Mouse (Mus musculus) liver, adult 2 months (tissue): Measurements from ENCODE around the gene Spata31d1a.

Experiments used
- CTCF ChIP-seq: fragments of 200-500 bp; IDR thresholded peaks from 2 replicates; pipeline ENCODE4 v1.5.1; 2011; ENCODE audit warnings: low read depth, low read length, control low read depth
- POLR2A ChIP-seq: fragments of 200-500 bp; IDR thresholded peaks from 2 replicates; pipeline ENCODE4 v1.6.1; 2011; ENCODE audit warnings: low read length, control low read depth; ENCODE audit not compliant: insufficient read depth; ENCODE audit errors: extremely low read depth

DNA sequence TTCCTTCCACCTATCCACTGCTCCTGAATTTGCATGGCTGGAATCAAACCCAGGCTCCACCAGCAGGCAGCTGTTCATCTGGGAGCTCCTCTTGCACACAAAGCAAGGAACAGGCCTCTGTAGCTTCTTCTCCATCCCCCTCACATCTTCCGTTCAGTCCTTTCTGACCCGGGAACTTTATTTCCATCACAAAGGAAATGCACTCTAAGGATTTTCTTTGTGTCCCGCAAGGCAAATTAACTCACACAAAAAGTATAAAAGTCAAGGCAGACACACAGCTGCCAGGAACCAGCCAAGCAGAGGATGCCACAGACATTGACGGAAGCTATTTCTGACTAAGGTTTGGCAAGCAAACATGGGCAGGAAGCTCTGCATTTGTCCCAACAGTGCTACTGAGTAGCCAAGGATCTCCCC lies 53.1 kb downstream of the Spata31d1a start:
- no peak for TF ChIP-seq CTCF
- TF ChIP-seq POLR2A: no peak
